Mouse (Mus musculus) limb, embryonic 12.5 days (tissue): Measurements from ENCODE around the gene Oxnad1. TPM values are rescaled to one million over a fixed set of nuclear protein-coding genes. Genes with fewer than 3 reads are reported as not detected.
"Not testable (repeated sequence)": the region's sequence is repeated elsewhere in the genome, so short reads cannot be mapped to it uniquely, and the experiment has no call there.

Source experiments
- ATAC-seq: fragments of 200-750 bp; cut with Nextera tagmentation; 2 replicates; pipeline ENCODE4 v1.8.0; 2017; ENCODE audit warnings: low read depth, moderate TSS enrichment; ENCODE audit not compliant: insufficient number of reproducible peaks, insufficient read depth, low FRiP score, low TSS enrichment
- H3K27ac ChIP-seq: fragments of 300-500 bp; sonication (generic); 2 replicates; pipeline ENCODE4 v1.5.1; 2016; ENCODE audit warnings: mild to moderate bottlenecking, moderate library complexity
- H3K27me3 ChIP-seq: fragments of 300-500 bp; sonication (generic); 2 replicates; pipeline ENCODE4 v1.6.1; 2016; ENCODE audit warnings: mild to moderate bottlenecking, moderate library complexity
- H3K36me3 ChIP-seq: fragments of 300-500 bp; sonication (generic); 2 replicates; pipeline ENCODE4 v1.6.1; 2016; ENCODE audit warnings: mild to moderate bottlenecking, moderate library complexity
- H3K4me1 ChIP-seq: fragments of 300-500 bp; sonication (generic); replicated peaks from 2 replicates; pipeline ENCODE4 v1.6.1; 2016
- H3K4me2 ChIP-seq: fragments of 300-500 bp; sonication (generic); 2 replicates; pipeline ENCODE4 v1.6.1; 2016; ENCODE audit warnings: mild to moderate bottlenecking, moderate library complexity
- H3K4me3 ChIP-seq: fragments of 300-500 bp; sonication (generic); replicated peaks from 2 replicates; pipeline ENCODE4 v1.5.1; 2016; ENCODE audit warnings: mild to moderate bottlenecking
- H3K9ac ChIP-seq: fragments of 300-500 bp; sonication (generic); replicated peaks from 2 replicates; pipeline ENCODE4 v1.6.1; 2016; ENCODE audit warnings: mild to moderate bottlenecking, moderate library complexity
- H3K9me3 ChIP-seq: fragments of 300-500 bp; sonication (generic); 2 replicates; pipeline ENCODE4 v1.6.1; 2016; ENCODE audit warnings: mild to moderate bottlenecking, moderate library complexity
- WGBS: fragments of 180-500 bp; shearing (Covaris S2); methylation state at CpG from one replicate; pipeline ENCODE4 v1.1.7; 2016; 5-methylcytosine and 5-hydroxymethylcytosine counted together
- polyA plus RNA-seq: library from polyadenylated mRNA; unstranded; fragments of >200 nt; fragmentation: Nextera tagmentation; extraction: Ambion mirVana; gene quantifications from 2 replicates; pipeline ENCODE4 v1.2.1, GENCODE M21; 2016

Gene Oxnad1
- polyA plus RNA-seq, 1 experiment from 2014 or later = 18.2 TPM

DNA sequence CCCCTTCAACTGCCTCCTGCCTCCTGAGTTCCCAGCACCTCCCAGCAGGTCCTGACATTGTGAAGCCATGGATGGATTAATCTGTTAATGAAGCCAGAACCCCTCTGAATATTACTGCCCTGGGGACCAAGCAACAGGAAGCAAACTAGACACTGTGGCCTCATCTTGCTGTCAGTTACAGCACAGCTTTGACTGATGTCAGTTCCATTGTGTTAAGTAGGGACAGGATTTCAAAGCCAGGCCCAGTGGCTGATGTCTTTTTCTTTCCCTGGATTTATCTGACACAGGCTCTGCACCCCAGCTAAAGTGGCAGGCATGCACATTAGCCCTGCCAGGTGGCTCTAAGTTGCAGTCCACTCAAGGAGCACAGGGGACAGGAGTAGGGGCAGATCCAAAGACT lies 12.4 kb upstream of the Oxnad1 start:
- peaks cover 7% of the 10 kb centered on the region for H3K4me1 ChIP-seq
- no peak for ATAC-seq
- H3K4me3 ChIP-seq = no peak overlapping the region
- no peaks in the 10 kb centered on the region; the same call in 1 of the 2 replicates for H3K27me3 ChIP-seq
- H3K9me3 ChIP-seq = no peaks in the 10 kb centered on the region
- no peaks in the 10 kb centered on the region for H3K36me3 ChIP-seq
- H3K4me2 ChIP-seq = no peak overlapping the region
- no peak overlapping the region for H3K27ac ChIP-seq
- H3K9ac ChIP-seq = no peak overlapping the region

DNA sequence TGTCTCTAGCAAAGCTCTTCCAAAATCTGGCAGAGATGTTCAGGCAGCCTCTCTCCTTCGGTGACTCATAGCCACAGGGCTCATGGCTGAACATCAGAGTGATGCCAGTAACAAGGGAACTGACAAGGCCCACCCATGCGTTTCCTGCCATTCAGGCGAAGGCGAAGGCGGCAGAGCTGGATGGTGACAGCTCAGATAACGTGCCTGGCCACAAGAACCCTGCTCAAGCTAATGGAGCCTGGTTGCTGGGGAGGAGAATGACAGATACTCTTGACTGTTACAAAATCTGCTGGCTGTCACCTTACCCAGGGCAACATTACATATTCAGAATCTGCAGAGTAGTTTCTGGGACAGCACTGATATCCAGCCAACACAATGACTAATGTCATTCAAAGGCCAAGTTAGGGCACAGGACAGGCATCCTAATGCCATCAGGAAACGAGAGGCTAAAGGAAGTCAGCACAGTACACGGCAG lies 11.9 kb upstream of the Oxnad1 start:
- no peak overlapping the region for H3K9ac ChIP-seq
- no peak overlapping the region for H3K27ac ChIP-seq
- no peaks in the 10 kb centered on the region; the same call in 1 of the 2 replicates for H3K27me3 ChIP-seq
- no peak overlapping the region for H3K4me3 ChIP-seq
- 66% methylated on average over 8 of the region's 8 CpGs for WGBS
- H3K4me2 ChIP-seq = no peak overlapping the region
- no peak for ATAC-seq
- no peaks in the 10 kb centered on the region for H3K36me3 ChIP-seq
- peaks cover 7% of the 10 kb centered on the region for H3K4me1 ChIP-seq
- no peaks in the 10 kb centered on the region for H3K9me3 ChIP-seq

DNA sequence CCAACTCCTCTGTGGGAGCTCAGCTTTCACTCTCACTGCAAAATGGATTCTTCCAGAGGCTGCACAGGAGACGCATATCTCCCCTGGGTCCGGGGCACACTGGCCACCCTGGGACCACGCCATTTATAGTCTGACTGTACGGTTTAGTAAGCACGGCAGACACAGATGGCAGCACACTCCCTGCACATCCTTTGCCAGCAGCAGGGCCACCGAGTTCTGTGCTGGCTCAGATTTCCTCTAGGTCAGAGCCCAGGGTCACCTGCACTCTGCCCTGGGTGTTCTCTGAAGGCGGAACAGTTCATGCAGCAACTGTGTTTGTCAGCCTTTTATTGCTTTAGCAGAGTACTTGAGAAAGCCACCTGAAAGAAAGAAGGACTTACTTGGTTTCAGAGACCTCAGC lies 11.3 kb upstream of the Oxnad1 start:
- H3K9ac ChIP-seq = no peak overlapping the region; the same call in 1 of the 2 replicates

DNA sequence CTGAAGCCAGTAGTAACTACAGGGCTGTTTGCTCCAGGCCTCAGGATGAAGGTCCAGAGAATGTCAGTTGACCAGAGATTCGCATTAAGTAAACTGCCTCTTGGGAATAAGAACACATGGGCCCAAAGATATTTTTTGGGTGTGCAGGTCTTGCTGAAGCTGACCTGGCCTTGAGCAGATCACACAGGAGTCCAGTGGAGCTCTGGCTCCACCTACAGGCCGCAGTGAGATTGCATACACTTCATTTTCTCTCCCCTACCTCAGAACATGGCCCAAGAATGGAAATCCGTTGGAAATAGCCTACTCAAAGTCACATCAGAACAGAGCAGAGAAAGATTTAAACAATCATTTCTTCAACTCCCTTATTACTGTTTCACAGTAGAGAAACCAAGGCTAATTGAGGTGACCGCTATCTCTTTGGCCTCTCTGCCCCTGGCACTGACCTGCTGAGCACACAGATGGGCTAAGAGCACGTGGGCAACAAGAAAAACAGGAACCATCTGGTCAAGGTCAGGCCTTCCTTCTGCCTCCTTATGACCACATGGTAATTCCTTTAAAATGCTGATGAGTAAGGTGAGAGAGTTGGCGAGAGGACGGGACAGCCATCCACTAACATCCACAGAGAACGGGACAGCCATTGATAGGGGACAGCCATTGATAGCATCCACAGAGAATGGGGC lies 8.1 kb upstream of the Oxnad1 start:
- Histone ChIP-seq H3K4me1 (peaks cover 7% of the 10 kb centered on the region), H3K4me2 (no peak overlapping the region), H3K9ac (no peak overlapping the region), H3K9me3 (no peaks in the 10 kb centered on the region), H3K27me3 (no peaks in the 10 kb centered on the region), H3K27ac (no peak overlapping the region), H3K36me3 (peaks cover 17% of the 10 kb centered on the region), H3K4me3 (no peak overlapping the region)
- WGBS = 50% methylated on average over 8 of the region's 8 CpGs
- no peak for ATAC-seq

More for the DNA sequence above, 11.3 kb upstream of the Oxnad1 start:
- no peak overlapping the region for H3K4me2 ChIP-seq
- 0 out of 2 replicates have a peak overlapping the region, but pooled peaks have one; percentile 12 for H3K27ac ChIP-seq
- H3K36me3 ChIP-seq = no peaks in the 10 kb centered on the region
- no peaks in the 10 kb centered on the region for H3K9me3 ChIP-seq
- no peak overlapping the region for H3K4me3 ChIP-seq
- peaks cover 7% of the 10 kb centered on the region for H3K4me1 ChIP-seq
- no peaks in the 10 kb centered on the region for H3K27me3 ChIP-seq
- 53% methylated on average over 7 of the region's 7 CpGs for WGBS
- ATAC-seq = no peak

DNA sequence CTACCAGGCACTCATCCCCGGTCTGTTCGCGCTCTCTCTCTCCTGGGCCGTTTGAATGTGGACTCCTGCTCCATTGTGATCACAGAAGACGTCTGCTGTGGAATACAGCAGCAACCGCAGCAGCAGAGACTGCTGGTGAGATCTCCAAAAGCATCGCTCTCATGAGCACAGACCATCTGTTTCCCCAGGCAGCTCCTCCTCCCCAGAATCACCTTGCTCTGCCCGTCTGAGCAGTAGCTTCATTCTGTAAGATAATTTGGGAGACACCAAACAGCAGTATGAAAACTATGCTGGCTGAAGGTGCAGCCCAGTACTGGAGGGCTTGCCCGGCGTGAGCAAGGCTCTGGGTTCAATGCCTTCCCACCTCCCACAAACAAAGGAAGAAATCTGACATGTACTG lies 4.1 kb upstream of the Oxnad1 start:
- Histone ChIP-seq H3K4me3 (no peak overlapping the region), H3K27me3 (no peaks in the 10 kb centered on the region), H3K4me1 (0 out of 2 replicates have a peak, but pooled peaks cover 6% of the 10 kb centered on the region), H3K4me2 (no peak overlapping the region), H3K9me3 (no peaks in the 10 kb centered on the region), H3K36me3 (peaks cover 28% of the 10 kb centered on the region), H3K9ac (no peak overlapping the region), H3K27ac (no peak overlapping the region)
- WGBS = 84% methylated on average over 10 of the region's 10 CpGs
- no peak for ATAC-seq

DNA sequence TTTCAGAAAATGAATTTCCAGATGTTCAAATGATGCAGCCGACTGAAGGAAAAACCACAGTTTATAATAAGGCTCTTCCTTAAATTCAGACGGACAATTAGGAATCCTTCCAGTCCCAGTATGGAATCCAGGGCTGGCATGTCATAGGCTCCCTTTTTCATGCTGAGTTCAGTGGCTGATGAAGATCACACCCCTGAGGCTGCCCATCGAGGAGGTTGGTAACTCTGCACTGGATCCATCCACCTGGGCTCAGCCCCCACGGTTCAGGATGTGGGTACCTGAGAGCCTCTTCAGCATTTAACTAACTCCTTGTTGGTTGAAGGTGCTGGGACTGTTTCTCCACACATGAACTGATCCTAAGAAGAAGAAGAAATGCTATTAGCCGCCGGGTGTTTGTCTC lies 2.3 kb upstream of the Oxnad1 start:
- 94% methylated on average over 6 of the region's 6 CpGs for WGBS
- H3K36me3 ChIP-seq = peaks cover 28% of the 10 kb centered on the region
- H3K4me3 ChIP-seq = no peak overlapping the region
- no peak overlapping the region for H3K27ac ChIP-seq
- no peaks in the 10 kb centered on the region for H3K9me3 ChIP-seq
- no peak overlapping the region for H3K4me2 ChIP-seq
- peaks cover 11% of the 10 kb centered on the region; the same call in 1 of the 2 replicates for H3K4me1 ChIP-seq
- H3K9ac ChIP-seq = no peak overlapping the region
- ATAC-seq = no peak
- H3K27me3 ChIP-seq = no peaks in the 10 kb centered on the region

DNA sequence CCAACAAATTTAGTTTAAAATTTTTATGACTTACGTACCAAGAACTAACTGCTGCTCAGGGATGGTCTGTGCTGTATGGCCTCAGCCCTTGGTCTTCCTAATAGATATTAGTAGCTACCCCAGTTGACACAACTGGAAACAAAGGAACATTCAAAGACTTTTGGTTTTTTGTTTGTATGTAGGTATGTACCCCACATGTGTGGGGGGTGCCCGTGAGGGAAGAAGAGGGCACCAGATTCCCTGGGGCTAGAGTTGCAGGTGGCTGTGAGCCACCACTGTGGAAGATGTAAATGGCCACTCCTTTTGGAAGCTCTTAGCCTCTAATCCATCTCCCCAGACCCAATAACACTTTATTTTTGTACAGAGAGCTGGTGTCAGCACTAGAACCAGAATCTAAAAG lies 1.7 kb upstream of the Oxnad1 start:
- H3K4me2 ChIP-seq = no peak overlapping the region
- no peaks in the 10 kb centered on the region for H3K27me3 ChIP-seq
- no peaks in the 10 kb centered on the region for H3K9me3 ChIP-seq
- H3K4me3 ChIP-seq = no peak overlapping the region
- peaks cover 11% of the 10 kb centered on the region; the same call in 1 of the 2 replicates for H3K4me1 ChIP-seq
- no peak overlapping the region for H3K27ac ChIP-seq
- H3K36me3 ChIP-seq = peaks cover 28% of the 10 kb centered on the region
- ATAC-seq = no peak
- WGBS = 93% methylated on average over 2 of the region's 2 CpGs
- H3K9ac ChIP-seq = no peak overlapping the region

DNA sequence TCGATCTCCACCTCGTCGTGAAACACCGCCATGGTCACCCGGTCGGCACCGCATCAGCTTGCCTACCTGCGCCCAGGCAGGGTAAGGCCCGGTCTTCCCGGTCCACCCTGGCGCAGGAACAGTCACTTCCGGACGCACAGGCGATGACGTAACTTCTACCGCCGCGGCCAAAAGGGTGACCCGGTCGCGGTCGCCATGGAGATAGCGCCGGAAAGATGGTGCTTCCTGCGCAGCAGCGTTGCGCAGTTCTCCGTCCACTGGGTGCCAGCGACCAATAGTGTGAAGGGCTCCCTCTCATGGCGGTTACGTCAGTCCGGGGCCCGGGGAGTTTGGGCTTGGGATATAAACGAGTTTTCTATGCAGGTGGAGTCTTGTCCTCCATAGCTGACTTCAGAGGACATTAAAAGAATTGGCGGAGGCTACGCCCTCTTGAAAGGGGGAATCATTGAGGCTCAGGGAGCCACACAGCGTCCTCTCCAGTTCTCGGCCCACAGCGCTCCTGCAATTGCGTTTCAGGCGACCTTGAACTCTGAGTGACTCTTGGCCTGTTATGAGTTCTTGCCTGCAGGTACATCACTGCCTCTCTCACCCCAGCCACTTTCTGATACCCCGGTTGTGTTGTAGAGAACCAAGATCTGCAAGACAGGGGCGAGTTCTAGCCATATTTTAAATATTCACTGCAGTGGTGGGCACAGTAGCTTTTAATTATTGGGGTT lies 470 bp downstream of the Oxnad1 start, which contains the start of gene Dph3:
TSS of gene Dph3 (minus strand) at position 244 of the 716 bp plus-strand sequence.
- H3K4me1 ChIP-seq = peaks cover 13% of the 10 kb centered on the region; the same call in 1 of the 2 replicates
- peak within 1 kb of the TSS; percentile 63 for H3K4me3 ChIP-seq
- H3K27ac ChIP-seq = peak within 1 kb of the TSS; percentile 79
- peak within 1 kb of the TSS; percentile 57 for H3K9ac ChIP-seq
- peak; percentile 97 for ATAC-seq
- H3K9me3 ChIP-seq = no peaks in the 10 kb centered on the region
- WGBS = under 1% methylated on average over 43 of the region's 43 CpGs
- peak within 1 kb of the TSS; percentile 64 for H3K4me2 ChIP-seq
- no peaks in the 10 kb centered on the region for H3K27me3 ChIP-seq
- peaks cover 25% of the 10 kb centered on the region for H3K36me3 ChIP-seq

DNA sequence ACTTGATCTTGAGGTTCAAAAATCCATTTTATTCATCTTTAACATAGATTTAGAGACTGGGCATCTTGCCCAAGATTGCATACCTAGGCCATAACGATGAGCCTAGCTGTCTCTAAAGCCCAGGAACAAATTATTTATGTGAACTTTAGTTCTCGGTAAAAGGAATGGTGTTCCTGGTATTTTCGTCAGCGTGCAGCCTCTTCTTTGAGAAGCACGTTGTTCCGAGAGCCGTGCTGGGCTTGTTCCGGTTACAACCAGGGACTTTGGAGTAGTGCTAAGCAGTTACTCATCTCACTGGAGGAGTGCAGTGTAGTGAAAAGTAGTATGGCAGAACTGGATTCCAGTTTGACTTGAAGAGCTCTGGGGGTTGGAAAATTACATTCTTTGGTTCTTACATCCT lies 1.1 kb downstream of the Oxnad1 start:
- WGBS = 30% methylated on average over 8 of the region's 8 CpGs

DNA sequence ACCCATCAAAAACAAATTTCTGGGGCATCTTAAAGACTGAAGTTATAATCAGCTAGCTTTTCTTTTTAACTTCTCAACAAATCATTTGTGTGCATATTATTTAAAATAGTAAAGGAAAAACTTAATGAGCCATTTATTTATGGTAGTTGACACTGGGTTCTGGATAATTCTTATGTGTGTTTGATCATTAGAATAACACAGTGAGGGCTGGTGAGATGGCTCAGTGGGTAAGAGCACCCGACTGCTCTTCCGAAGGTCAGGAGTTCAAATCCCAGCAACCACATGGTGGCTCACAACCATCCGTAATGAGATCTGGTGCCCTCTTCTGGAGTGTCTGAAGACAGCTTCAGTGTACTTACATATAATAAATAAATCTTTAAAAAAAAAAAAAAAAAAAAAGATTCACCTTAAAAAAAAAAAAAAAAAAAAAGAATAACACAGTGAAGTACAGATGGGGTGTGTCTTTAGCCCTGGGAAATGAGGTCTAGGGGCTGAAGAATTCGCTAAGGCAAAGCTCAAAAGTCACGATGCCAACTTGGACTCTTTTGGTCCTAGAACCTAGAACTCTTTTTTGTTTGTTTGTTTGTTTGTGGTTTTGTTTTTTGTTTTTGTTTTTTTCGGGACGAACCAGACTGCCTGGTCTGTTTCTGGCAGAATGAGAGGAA lies 2.5 kb downstream of the Oxnad1 start:
- peaks cover 25% of the 10 kb centered on the region for H3K4me1 ChIP-seq
- not testable (repeated sequence) for H3K9ac ChIP-seq, H3K9me3 ChIP-seq, ATAC-seq, H3K4me2 ChIP-seq, H3K4me3 ChIP-seq, H3K27me3 ChIP-seq, H3K27ac ChIP-seq
- peaks cover 11% of the 10 kb centered on the region for H3K36me3 ChIP-seq
- WGBS = 90% methylated on average over 7 of the region's 7 CpGs

More for the DNA sequence above, 1.1 kb downstream of the Oxnad1 start:
- Histone ChIP-seq H3K36me3 (peaks cover 19% of the 10 kb centered on the region), H3K9ac (peak overlapping the region; percentile 57), H3K4me3 (peak overlapping the region; percentile 63), H3K4me1 (peaks cover 19% of the 10 kb centered on the region), H3K4me2 (peak overlapping the region; percentile 64), H3K27ac (peak overlapping the region; percentile 78; the same call in 1 of the 2 replicates), H3K9me3 (no peaks in the 10 kb centered on the region), H3K27me3 (no peaks in the 10 kb centered on the region)
- no peak for ATAC-seq

DNA sequence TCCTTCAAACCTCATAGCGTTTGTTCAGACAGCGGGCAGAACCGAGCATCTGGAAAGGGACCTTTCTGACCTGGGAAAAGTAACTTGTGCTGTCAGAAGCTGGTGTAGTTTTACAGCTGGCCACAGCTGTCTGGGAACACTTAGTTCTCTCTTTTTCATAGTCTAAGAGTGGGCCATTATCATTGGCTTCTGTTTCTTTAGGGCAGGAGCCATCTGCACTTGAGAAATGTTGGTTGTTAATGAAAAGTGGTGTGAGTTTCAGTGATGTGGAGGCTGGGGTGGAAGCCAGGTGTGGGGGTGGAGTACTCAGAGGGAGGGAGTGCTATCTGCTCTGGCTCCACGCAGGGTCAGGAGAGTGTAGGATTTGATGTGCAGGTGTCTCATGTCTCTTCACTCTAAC lies 6.0 kb downstream of the Oxnad1 start:
- ATAC-seq = no peak

More for the DNA sequence above, 6.0 kb downstream of the Oxnad1 start:
- peaks cover 19% of the 10 kb centered on the region for H3K4me1 ChIP-seq
- H3K9me3 ChIP-seq = no peaks in the 10 kb centered on the region
- no peaks in the 10 kb centered on the region for H3K27me3 ChIP-seq
- no peak overlapping the region for H3K4me3 ChIP-seq
- H3K36me3 ChIP-seq = peaks cover 37% of the 10 kb centered on the region
- 12% methylated on average over 4 of the region's 4 CpGs for WGBS
- H3K27ac ChIP-seq = peak overlapping the region; percentile 45
- no peak overlapping the region for H3K9ac ChIP-seq
- no peak overlapping the region for H3K4me2 ChIP-seq
